Mouse (Mus musculus): ENCODE results near the gene Kat5. TPM values are rescaled to one million over a fixed set of nuclear protein-coding genes. Genes with fewer than 3 reads are reported as not detected.

Kat5 gene
- polyA plus RNA-seq, 1 experiment from 2014 or later = 24.7 TPM

DNA sequence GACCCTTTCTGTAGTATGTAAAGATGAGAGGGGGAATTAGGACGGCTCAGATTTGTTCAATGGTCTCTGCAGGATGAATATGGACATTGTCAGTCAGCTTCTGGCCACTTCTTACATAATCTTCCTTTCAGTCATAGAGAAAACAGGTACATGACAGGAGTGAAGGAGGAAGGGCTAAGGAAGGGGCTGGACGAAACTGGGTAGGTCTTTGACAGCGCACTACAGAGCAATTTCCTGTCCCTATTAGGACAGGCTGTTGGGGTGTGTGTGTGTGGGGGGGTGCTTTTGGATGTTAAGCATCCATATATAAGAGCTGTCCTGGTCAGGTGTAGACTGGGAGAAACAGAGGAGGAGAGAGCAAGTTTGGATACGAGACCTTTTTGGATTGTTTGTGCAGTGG, 10.8 kb downstream of the Kat5 start:
- no peak for ATAC-seq (ENCODE audit: low read depth)
- no peak for DNase-seq (ENCODE audit: low spot score)
- WGBS = 75% methylated on average over 4 of the region's 4 CpGs

GRCm38 (mm10) chr19:5591888-5592287, 18.1 kb downstream of the Kat5 start:
- WGBS = 92% methylated on average over 6 of the region's 6 CpGs
- ATAC-seq (ENCODE audit: low read depth) = no peak
- no peak overlapping the region for H3K4me2 ChIP-seq (ENCODE audit: low read depth, low read length)

More for the DNA sequence above, 10.8 kb downstream of the Kat5 start:
- Histone ChIP-seq H3K4me2 (ENCODE audit: low read depth, low read length) (no peak overlapping the region), H3K4me1 (ENCODE audit: control insufficient read depth, insufficient read depth, low read length) (peaks cover 11% of the 10 kb centered on the region), H3K4me3 (ENCODE audit: low read depth, low read length) (no peak overlapping the region), H3K9ac (ENCODE audit: low read depth, low read length) (no peak overlapping the region), H3K27me3 (replicated peaks; ENCODE audit: control insufficient read depth, insufficient read depth, low read length) (no peaks in the 10 kb centered on the region), H3K27ac (replicated peaks; ENCODE audit: low read depth, low read length) (no peak overlapping the region), H3K9me3 (ENCODE audit: control insufficient read depth, low read length) (no peaks in the 10 kb centered on the region), H3K36me3 (ENCODE audit: control insufficient read depth, insufficient read depth, low read length) (peaks cover 15% of the 10 kb centered on the region)

DNA sequence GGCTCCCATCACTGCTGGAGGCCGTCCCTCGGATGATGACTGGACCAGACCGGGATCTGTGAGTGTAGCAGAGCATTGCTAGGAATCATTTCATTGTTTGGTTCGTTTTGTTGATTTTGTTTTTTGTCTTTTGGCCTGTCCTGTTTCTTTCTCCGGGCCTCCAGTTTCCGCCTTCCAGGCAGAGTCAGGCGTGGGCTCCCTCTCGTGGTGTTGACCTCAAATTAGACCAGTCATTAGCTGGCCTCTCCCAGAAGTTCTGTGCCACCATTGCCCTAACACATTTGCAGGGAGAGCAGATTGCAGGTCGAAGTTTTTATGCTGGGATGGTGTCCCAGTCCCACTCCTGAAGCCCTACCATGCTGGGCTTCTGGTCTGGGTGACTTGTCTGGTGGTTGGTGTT, 20.9 kb downstream of the Kat5 start:
- ATAC-seq (ENCODE audit: low read depth) = no peak
- Histone ChIP-seq H3K4me1 (ENCODE audit: control insufficient read depth, insufficient read depth, low read length) (no peaks in the 10 kb centered on the region), H3K4me2 (ENCODE audit: low read depth, low read length) (no peak overlapping the region), H3K9me3 (ENCODE audit: control insufficient read depth, low read length) (no peaks in the 10 kb centered on the region), H3K27me3 (replicated peaks; ENCODE audit: control insufficient read depth, insufficient read depth, low read length) (no peaks in the 10 kb centered on the region), H3K36me3 (ENCODE audit: control insufficient read depth, insufficient read depth, low read length) (no peaks in the 10 kb centered on the region), H3K4me3 (ENCODE audit: low read depth, low read length) (no peak overlapping the region), H3K9ac (ENCODE audit: low read depth, low read length) (no peak overlapping the region), H3K27ac (replicated peaks; ENCODE audit: low read depth, low read length) (no peak overlapping the region)
- DNase-seq (ENCODE audit: low spot score) = no peak
- WGBS = 76% methylated on average over 9 of the region's 9 CpGs

More at GRCm38 (mm10) chr19:5591888-5592287, 18.1 kb downstream of the Kat5 start:
- no peak for DNase-seq (ENCODE audit: low spot score)
- Histone ChIP-seq H3K9me3 (ENCODE audit: control insufficient read depth, low read length) (no peaks in the 10 kb centered on the region), H3K4me1 (ENCODE audit: control insufficient read depth, insufficient read depth, low read length) (no peaks in the 10 kb centered on the region), H3K4me3 (ENCODE audit: low read depth, low read length) (no peak overlapping the region), H3K27me3 (replicated peaks; ENCODE audit: control insufficient read depth, insufficient read depth, low read length) (no peaks in the 10 kb centered on the region), H3K36me3 (ENCODE audit: control insufficient read depth, insufficient read depth, low read length) (no peaks in the 10 kb centered on the region), H3K9ac (ENCODE audit: low read depth, low read length) (no peak overlapping the region), H3K27ac (replicated peaks; ENCODE audit: low read depth, low read length) (no peak overlapping the region)

GRCm38 (mm10) chr19:5581995-5582394, 28.0 kb downstream of the Kat5 start:
- no peak overlapping the region for H3K27ac ChIP-seq (replicated peaks; ENCODE audit: low read depth, low read length)
- DNase-seq (ENCODE audit: low spot score) (no peak), ATAC-seq (ENCODE audit: low read depth) (no peak)
- no peaks in the 10 kb centered on the region for H3K9me3 ChIP-seq (ENCODE audit: control insufficient read depth, low read length)
- no peak overlapping the region for H3K4me3 ChIP-seq (ENCODE audit: low read depth, low read length)
- 70% methylated on average over 2 of the region's 2 CpGs for WGBS
- no peaks in the 10 kb centered on the region for H3K4me1 ChIP-seq (ENCODE audit: control insufficient read depth, insufficient read depth, low read length)
- H3K36me3 ChIP-seq (ENCODE audit: control insufficient read depth, insufficient read depth, low read length) = no peaks in the 10 kb centered on the region
- H3K27me3 ChIP-seq (replicated peaks; ENCODE audit: control insufficient read depth, insufficient read depth, low read length) = no peaks in the 10 kb centered on the region
- H3K4me2 ChIP-seq (ENCODE audit: low read depth, low read length) = no peak overlapping the region
- H3K9ac ChIP-seq (ENCODE audit: low read depth, low read length) = no peak overlapping the region

- Histone ChIP-seq H3K4me3 (ENCODE audit: low read depth, low read length) (no peak overlapping the region), H3K9ac (ENCODE audit: low read depth, low read length) (no peak overlapping the region), H3K9me3 (ENCODE audit: control insufficient read depth, low read length) (no peaks in the 10 kb centered on the region), H3K27me3 (replicated peaks; ENCODE audit: control insufficient read depth, insufficient read depth, low read length) (no peaks in the 10 kb centered on the region), H3K4me2 (ENCODE audit: low read depth, low read length) (no peak overlapping the region), H3K36me3 (ENCODE audit: control insufficient read depth, insufficient read depth, low read length) (no peaks in the 10 kb centered on the region), H3K4me1 (ENCODE audit: control insufficient read depth, insufficient read depth, low read length) (no peaks in the 10 kb centered on the region), H3K27ac (replicated peaks; ENCODE audit: low read depth, low read length) (no peak overlapping the region)
- DNase-seq (ENCODE audit: low spot score) = no peak
- no peak for ATAC-seq (ENCODE audit: low read depth)
- 91% methylated on average over 6 of the region's 6 CpGs for WGBS
Measured at GRCm38 (mm10) chr19:5580776-5581175, 29.3 kb downstream of the Kat5 start.

DNA sequence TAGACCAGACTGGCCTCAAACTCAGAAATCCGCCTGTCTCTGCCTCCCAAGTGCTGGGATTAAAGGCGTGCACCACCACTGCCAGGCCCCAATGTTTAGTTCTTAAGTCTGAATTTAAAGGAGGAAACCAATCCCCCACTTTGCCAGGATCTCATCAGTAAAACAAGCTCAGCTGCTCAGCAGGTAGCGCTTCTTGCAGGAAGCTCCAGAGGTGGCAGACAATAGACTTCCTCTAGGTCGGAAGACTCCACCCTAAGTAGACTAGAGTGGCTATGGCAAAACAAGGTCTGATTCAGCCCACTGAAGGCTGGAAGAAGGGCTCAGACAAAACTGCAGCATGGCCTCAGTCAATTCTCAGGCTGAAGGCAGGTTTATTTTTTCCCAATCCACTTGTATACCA, 30.1 kb downstream of the Kat5 start:
- no peaks in the 10 kb centered on the region for H3K36me3 ChIP-seq (ENCODE audit: control insufficient read depth, insufficient read depth, low read length)
- no peaks in the 10 kb centered on the region for H3K4me1 ChIP-seq (ENCODE audit: control insufficient read depth, insufficient read depth, low read length)
- no peak overlapping the region for H3K4me2 ChIP-seq (ENCODE audit: low read depth, low read length)
- H3K27me3 ChIP-seq (replicated peaks; ENCODE audit: control insufficient read depth, insufficient read depth, low read length) = no peaks in the 10 kb centered on the region
- H3K4me3 ChIP-seq (ENCODE audit: low read depth, low read length) = no peak overlapping the region
- no peak for DNase-seq (ENCODE audit: low spot score)
- no peak overlapping the region for H3K9ac ChIP-seq (ENCODE audit: low read depth, low read length)
- H3K9me3 ChIP-seq (ENCODE audit: control insufficient read depth, low read length) = no peaks in the 10 kb centered on the region
- 61% methylated on average over 4 of the region's 4 CpGs for WGBS
- H3K27ac ChIP-seq (replicated peaks; ENCODE audit: low read depth, low read length) = no peak overlapping the region
- ATAC-seq (ENCODE audit: low read depth) = no peak

- H3K4me2 ChIP-seq (ENCODE audit: low read depth, low read length) = no peak overlapping the region
- no peak for DNase-seq (ENCODE audit: low spot score)
- 95% methylated on average over 1 of the region's 1 CpGs for WGBS
- H3K36me3 ChIP-seq (ENCODE audit: control insufficient read depth, insufficient read depth, low read length) = 0 out of 2 replicates have a peak, but pooled peaks cover 10% of the 10 kb centered on the region
- no peak overlapping the region for H3K4me3 ChIP-seq (ENCODE audit: low read depth, low read length)
- no peaks in the 10 kb centered on the region for H3K9me3 ChIP-seq (ENCODE audit: control insufficient read depth, low read length)
- no peaks in the 10 kb centered on the region for H3K27me3 ChIP-seq (replicated peaks; ENCODE audit: control insufficient read depth, insufficient read depth, low read length)
- ATAC-seq (ENCODE audit: low read depth) = no peak
- H3K9ac ChIP-seq (ENCODE audit: low read depth, low read length) = no peak overlapping the region
- H3K4me1 ChIP-seq (ENCODE audit: control insufficient read depth, insufficient read depth, low read length) = no peaks in the 10 kb centered on the region
- no peak overlapping the region for H3K27ac ChIP-seq (replicated peaks; ENCODE audit: low read depth, low read length)
Measured at GRCm38 (mm10) chr19:5575336-5575735, 34.7 kb downstream of the Kat5 start.

DNA sequence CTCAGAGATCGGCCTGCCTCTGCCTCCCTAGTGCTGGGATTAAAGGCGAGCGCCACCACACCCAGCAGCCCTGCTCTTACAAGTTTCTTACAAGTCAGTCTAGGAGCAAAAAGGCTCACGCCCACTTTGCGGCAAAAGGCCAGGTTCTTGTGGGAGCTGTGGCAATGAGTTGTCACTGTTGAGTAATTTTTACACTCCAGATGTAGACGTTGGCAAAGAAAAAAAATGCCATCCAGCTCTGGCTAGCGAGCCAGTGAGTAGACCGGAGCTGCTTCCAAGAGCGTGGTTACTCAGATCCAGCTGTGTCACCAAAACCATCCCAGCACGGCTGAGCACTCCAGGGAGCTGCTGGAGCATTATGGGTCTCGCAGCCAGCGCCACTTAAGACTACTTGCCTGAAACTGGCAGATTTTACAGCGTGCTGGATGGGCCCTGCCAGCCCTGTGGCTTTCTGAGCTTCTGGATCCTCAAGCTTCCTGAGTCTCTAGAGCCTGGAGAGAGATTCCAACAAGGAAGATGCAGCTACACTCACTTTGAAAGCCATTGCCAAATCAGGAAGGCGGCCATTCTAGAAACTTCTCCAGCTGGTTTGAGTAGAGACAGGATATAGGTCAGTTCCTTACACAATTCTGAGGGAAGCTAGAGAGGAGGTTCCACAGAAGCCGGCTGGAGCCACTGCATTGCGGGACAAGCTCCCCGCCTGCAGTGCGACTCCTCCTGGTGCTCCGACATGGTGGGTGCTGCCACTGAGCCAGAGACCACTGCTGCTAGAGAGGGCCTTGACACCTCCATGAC, 37.5 kb downstream of the Kat5 start:
- Histone ChIP-seq H3K27ac (replicated peaks; ENCODE audit: low read depth, low read length) (no peak overlapping the region), H3K9me3 (ENCODE audit: control insufficient read depth, low read length) (no peaks in the 10 kb centered on the region), H3K27me3 (replicated peaks; ENCODE audit: control insufficient read depth, insufficient read depth, low read length) (no peaks in the 10 kb centered on the region), H3K4me3 (ENCODE audit: low read depth, low read length) (no peak overlapping the region), H3K4me2 (ENCODE audit: low read depth, low read length) (no peak overlapping the region), H3K36me3 (ENCODE audit: control insufficient read depth, insufficient read depth, low read length) (0 out of 2 replicates have a peak, but pooled peaks cover 14% of the 10 kb centered on the region), H3K4me1 (ENCODE audit: control insufficient read depth, insufficient read depth, low read length) (peaks cover 6% of the 10 kb centered on the region; the same call in 1 of the 2 replicates), H3K9ac (ENCODE audit: low read depth, low read length) (no peak overlapping the region)
- no peak for DNase-seq (ENCODE audit: low spot score)
- WGBS = 77% methylated on average over 19 of the region's 19 CpGs
- no peak for ATAC-seq (ENCODE audit: low read depth)

- peaks cover 10% of the 10 kb centered on the region; the same call in 1 of the 2 replicates for H3K4me1 ChIP-seq (ENCODE audit: control insufficient read depth, insufficient read depth, low read length)
- WGBS = 79% methylated on average over 5 of the region's 5 CpGs
- ATAC-seq (ENCODE audit: low read depth) (no peak), DNase-seq (ENCODE audit: low spot score) (no peak)
- 0 out of 2 replicates have a peak, but pooled peaks cover 14% of the 10 kb centered on the region for H3K36me3 ChIP-seq (ENCODE audit: control insufficient read depth, insufficient read depth, low read length)
- no peak overlapping the region for H3K4me2 ChIP-seq (ENCODE audit: low read depth, low read length)
- no peak overlapping the region for H3K9ac ChIP-seq (ENCODE audit: low read depth, low read length)
- no peaks in the 10 kb centered on the region for H3K27me3 ChIP-seq (replicated peaks; ENCODE audit: control insufficient read depth, insufficient read depth, low read length)
- H3K9me3 ChIP-seq (ENCODE audit: control insufficient read depth, low read length) = no peaks in the 10 kb centered on the region
- H3K27ac ChIP-seq (replicated peaks; ENCODE audit: low read depth, low read length) = no peak overlapping the region
- no peak overlapping the region for H3K4me3 ChIP-seq (ENCODE audit: low read depth, low read length)
Measured at GRCm38 (mm10) chr19:5571831-5572230, 38.2 kb downstream of the Kat5 start.

All from embryonic facial prominence, embryonic 14.5 days (tissue).